Mouse (Mus musculus): Measurements from ENCODE around the gene Rp9. TPM values are rescaled to one million over a fixed set of nuclear protein-coding genes. Genes with fewer than 3 reads are reported as not detected.
"Not testable (repeated sequence)": the region's sequence is repeated elsewhere in the genome, so short reads cannot be mapped to it uniquely, and the experiment has no call there.

The Rp9 gene
- total RNA-seq, 2 experiments from 2014 or later, result 16.9 to 71.3 TPM

DNA sequence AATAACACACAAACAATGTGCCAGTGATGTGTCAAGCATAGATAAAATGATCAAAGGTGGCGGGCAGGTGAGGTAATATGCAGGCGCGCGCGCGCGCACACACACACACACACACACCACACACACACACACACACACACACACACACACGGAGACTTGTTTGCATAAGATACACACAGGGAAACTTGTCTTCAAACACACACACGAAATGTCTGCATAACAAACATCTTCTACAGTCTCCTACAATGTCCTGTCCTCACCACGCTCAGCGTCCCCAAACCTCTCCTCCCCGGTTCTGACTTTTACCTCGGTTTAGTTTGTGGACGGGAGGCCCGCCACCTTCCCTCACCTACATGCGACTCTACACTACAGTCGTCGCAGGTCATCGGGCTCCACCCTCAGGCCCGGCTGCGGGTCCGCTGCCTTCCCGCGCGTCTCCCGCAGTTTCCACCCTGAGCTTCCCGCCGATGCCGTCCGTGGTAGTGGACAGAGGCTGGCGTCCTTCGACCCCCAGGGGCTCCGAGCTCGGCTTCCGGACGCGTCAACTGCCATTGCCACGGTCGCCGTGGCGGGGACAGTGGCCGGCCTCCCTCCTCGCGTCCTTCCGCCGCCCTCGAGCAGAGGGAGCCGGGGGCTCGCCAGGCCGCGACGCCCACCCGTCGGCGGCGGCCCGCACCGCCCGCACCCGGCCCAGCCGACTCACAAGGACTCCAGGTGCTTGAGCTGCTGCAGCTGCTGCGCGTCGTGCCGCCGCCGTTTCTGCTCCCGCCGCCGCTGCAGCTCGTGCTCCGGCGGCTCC lies 2.0 kb downstream of the Rp9 start:
- peak; percentile 82 for ATAC-seq (replicated peaks; ENCODE audit: low FRiP score, poor library complexity, severe bottlenecking)

DNA sequence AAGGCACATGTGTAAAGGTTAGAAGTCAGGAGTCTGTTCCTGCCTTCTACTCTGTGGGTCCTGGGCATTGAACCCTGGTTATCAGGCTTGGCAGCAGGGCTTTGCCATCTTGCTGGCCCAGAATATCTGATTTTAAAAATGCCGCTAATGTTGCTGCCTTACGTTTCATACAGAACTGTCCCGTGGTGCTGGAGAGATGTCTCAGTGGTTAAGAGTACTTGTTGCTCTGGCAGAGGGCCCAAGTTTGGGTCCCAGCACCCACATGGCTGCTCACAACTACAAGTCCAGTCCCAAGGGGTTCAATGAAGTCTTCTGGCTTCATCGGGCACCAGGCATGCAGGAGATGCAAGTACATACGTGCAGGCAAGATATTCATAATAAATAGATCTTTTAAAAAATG lies 3.3 kb downstream of the Rp9 start:
- ATAC-seq (replicated peaks; ENCODE audit: low FRiP score, poor library complexity, severe bottlenecking), result no peak

DNA sequence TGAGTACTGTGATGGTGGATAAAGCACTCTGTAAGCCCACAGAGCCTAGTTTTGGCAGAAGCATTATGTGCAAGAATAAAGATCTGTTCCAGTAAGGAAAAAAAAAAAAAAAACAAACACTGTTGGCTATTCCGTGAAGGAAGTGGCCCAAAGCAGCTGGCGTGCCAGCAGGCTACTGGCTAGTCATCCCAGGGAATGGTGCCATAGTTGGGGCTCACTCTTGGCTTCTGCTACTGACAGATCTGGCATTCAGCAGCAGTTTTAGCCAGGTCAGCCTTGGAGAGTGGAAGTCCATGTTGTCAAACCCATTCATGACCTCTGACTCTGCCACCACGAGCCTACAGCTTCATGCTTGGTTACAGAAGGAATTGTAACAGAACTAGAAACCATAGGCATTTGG lies 7.6 kb downstream of the Rp9 start:
- ATAC-seq (replicated peaks; ENCODE audit: low FRiP score, poor library complexity, severe bottlenecking), result no peak

DNA sequence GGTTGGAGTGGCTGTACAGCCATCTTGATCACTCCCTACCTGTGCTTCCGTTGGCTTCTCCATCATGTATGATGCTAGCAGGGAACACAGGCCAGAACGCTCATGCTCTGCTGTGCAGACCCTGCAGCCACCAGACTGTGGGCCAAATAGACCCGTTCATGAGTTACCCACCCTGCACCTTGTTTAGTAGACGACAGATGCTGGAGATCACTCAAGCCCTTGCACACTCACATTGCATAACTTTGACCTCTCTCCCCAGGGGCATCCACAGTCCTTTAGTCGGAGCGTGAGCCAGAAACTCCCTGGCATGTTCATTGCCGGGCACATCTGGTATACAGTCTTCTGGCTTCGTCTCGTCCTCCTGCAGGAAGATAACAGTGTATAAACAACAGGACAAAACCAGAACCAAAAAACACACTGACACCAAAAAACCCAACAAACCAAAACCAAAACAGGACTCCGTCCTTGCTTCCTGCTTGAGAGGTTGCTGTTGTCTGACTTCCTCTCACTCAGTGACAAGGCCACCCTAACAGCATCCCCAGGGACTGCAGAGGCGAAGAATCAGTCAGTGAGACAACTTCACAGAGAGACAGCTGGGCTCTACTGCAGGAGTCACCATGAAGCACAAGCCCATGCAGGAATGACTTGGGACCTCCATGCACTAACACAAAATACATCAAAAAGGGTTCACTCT lies 12.3 kb downstream of the Rp9 start:
- no peak for ATAC-seq (replicated peaks; ENCODE audit: low FRiP score, poor library complexity, severe bottlenecking)

DNA sequence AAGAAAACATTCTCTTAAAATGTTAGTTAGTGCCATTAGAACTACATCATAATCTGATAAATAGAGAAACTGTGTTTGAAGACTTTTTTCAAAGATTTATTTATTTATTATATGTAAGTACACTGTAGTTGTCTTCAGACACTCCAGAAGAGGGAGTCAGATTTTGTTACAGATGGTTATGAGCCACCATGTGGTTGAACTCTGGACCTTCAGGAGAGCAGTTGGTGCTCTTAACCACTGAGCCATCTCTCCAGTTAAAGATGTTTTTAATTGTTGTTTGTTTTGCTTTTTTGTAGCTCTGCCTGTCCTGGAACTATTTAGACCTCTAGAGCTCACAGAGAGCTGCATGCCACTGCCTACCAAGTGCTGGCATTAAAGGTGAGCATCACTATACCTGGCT lies 14.5 kb downstream of the Rp9 start:
- ATAC-seq (replicated peaks; ENCODE audit: low FRiP score, poor library complexity, severe bottlenecking), result no peak

DNA sequence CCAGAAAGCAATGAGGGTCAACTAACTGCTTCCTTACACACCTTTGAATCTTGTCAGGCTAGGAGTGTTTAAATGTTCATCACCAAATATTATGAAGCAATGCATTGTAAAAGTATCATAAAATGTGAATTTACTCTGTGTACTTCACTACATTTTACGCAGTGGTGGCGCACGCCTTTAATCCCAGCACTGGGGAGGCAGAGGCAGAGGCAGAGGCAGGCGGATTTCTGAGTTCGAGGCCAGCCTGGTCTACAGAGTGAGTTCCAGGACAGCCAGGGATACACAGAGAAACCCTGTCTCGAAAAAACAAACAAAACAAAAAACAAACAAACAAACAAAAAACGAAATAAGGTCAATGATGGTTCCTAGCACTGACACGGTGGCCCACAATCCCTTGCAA lies 15.6 kb downstream of the Rp9 start, which contains the start of gene Gm17545:
TSS of gene Gm17545 (plus strand) at position 301 of the 400 bp plus-strand sequence.
- not testable (repeated sequence) for ATAC-seq (replicated peaks; ENCODE audit: low FRiP score, poor library complexity, severe bottlenecking)

DNA sequence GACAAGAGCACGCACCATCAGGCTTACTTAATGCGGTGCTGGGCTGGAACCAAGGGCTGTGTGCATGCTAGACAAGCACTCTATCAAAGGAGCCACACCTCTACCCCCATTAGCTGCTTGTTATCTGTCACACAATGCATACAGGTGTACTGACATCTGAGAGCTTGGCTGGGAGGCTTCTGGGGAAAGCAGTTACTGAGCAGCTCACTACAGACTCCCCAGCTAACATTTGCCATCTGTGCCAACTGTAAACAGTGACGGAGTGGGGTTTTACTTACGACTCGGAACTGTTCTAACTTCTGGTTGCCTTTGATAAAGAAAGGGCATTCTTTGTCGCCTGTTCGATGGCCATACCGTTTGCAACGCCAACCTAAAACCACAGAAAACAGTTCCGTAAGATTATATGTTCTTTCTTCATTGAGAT lies 16.0 kb downstream of the Rp9 start:
- ATAC-seq (replicated peaks; ENCODE audit: low FRiP score, poor library complexity, severe bottlenecking), result peak; percentile 50

DNA sequence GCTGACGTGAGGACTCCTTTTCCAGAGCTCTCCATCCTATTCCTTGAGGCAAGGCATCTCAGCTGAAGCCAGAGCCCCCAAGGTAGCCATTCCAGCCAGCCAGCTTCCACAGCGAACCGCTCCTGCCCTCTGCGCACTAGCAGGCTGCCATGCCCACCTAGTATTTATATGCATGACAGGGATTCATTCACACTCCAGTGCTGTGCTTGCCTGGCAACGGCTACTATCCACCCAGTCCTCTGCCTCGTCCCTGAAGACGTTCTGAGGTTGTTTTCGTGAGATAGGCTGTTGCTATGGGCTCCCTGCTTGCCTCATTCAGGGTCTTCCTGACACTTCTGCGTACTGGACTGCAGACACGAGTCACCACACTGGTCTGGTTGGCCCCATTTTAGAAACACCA lies 16.8 kb downstream of the Rp9 start:
- no peak for ATAC-seq (replicated peaks; ENCODE audit: low FRiP score, poor library complexity, severe bottlenecking)

DNA sequence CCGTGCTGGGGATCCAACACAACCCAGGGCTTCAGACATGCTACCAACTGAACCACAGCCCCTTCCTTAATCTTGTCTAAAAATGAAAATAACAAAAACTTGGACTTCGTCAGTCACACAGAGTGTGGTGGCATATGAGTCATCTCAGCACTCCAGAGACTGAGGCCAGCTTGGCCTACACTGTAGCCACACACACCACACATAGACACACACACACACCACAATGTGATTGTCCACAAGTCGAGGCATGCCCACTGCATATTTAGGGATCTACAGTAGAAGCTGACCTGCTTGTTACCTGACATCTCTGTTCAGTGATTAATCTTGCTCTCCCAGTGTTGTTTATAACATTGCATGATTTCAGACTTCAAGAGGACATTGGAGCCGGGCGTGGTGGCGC lies 20.3 kb downstream of the Rp9 start:
- no peak for ATAC-seq (replicated peaks; ENCODE audit: low FRiP score, poor library complexity, severe bottlenecking)

DNA sequence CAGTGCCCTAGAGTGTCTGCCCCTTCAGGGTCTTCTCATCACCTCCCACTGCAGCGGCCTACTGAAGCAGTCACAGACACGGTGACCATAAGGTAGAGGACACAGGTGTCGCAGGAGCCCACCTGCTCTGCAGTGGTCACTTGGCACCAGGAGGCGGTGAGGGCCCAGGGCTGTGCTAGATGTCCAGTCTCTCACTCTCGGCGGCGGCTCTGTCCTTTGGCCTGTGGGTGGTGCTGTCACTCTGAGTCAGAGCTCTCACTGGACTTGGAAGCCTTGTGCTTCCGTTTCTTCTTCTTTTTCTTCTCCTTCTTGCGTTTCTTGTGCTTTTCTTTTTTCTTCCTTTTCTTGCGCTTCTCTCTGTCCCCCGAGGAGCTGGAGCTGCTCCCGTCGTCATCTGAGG lies 21.1 kb downstream of the Rp9 start:
- ATAC-seq (replicated peaks; ENCODE audit: low FRiP score, poor library complexity, severe bottlenecking), result no peak

DNA sequence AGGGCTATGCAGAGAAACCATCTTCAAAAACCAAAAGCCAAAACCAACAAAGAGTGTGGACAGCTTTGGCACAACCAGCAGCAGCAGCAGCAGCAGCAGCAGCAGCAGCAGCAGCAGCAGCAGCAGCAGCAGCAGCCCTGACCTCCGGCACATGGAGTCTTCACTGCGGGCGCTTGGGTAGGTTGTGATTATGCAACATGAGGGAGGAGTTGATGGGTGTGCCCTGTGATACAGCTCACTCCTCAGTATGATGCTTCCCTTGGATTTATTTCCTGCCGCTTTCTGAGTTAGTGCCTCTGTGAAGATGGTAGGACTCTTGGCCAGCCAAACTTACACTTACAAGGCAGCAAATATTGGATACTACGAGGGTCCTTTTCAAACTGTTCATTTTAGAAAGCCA lies 22.3 kb downstream of the Rp9 start:
- ATAC-seq (replicated peaks; ENCODE audit: low FRiP score, poor library complexity, severe bottlenecking), result no peak

DNA sequence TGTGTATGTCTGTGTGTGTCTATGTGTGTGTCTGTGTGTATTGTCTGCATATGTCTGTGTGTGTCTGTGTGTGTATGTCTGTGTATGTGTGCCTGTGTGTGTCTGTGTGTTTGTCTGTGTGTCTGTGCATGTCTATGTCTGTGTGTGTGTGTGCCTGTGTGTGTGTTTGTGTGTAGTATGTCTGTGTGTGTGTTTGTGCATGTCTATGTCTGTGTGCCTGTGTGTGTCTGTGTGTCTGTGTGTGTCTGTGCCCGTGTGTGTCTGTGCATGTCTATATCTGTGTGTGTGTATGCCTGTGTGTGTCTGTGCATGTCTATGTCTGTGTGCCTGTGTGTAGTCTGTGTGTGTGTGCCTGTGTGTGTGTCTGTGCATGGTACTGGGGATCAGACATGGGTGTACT lies 24.4 kb downstream of the Rp9 start:
- ATAC-seq (replicated peaks; ENCODE audit: low FRiP score, poor library complexity, severe bottlenecking), result no peak

DNA sequence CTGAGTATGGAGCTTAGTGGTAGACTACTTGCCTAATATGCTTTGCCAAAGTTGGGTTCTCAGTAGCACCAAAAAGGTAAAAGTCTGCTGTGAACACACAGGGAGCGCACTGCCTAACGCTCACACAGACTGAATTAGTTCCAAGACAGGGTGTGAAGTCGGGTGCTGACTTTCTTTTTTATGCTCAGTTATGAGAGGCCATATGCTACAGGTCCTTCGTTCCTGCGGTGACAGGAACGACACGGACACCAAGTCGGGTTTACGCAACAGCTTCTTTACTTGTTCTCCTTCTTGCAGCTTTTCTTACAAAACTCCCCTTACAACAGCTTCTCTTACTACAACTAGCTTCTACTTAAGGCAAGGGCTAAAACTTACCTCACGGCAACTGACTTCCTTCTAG lies 26.4 kb downstream of the Rp9 start:
- ATAC-seq (replicated peaks; ENCODE audit: low FRiP score, poor library complexity, severe bottlenecking), result no peak

DNA sequence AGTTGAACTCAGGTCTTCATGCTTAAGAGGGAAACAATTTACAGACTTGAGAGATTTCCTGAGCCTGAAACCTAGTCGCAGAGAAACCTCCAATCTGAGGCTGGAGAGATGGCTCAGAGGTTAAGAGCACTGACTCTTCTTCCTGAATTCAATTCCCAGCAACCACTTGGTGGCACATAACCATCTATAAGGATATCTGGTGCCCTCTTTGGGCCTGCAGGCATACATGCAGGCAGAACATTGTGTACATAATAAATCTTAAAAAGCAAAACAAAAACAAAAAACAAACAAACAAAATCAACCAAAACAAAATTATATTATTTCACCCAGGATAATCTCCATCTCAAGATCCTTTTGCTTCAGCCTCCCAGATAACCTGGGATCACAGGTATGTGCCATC lies 30.7 kb downstream of the Rp9 start:
- no peak for ATAC-seq (replicated peaks; ENCODE audit: low FRiP score, poor library complexity, severe bottlenecking)

DNA sequence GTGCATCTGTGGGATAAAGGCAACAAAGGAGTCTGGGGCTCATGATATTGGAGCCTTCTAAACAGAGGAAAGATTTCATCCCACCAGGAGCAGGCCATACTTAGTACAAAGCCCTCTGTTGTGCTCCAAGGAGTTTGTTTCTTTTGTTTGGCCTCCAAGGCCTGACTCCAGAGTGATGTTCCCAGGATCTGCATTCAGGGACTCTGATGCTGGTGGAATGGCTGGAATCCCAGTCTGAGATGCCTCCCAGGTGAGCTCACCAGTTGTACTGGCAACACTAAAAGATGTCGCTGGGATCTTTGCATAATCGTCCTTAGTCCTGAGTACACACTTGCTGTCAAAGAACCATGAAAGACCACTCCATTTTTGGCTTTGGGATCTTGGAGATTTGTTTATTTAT lies 35.4 kb downstream of the Rp9 start:
- no peak for ATAC-seq (replicated peaks; ENCODE audit: low FRiP score, poor library complexity, severe bottlenecking)

DNA sequence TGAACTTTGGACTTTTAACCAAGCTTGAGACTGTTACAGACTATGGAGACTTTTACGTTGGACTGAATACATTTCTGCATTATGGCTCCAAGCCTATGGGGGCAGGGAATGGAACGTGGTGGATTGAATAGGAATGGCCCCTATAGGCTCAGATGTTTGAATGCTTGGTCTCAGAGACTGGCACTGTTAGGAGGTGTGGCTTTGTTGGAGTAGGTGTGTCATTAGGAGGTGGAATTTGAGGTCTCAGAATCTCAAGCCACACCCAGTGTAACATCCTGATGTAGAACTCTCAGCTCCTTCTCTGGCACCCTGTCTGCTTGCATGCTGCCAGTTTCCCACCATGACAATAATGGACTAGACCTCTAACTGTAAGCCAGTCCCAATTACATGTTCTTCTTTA lies 36.3 kb downstream of the Rp9 start:
- no peak for ATAC-seq (replicated peaks; ENCODE audit: low FRiP score, poor library complexity, severe bottlenecking)

DNA sequence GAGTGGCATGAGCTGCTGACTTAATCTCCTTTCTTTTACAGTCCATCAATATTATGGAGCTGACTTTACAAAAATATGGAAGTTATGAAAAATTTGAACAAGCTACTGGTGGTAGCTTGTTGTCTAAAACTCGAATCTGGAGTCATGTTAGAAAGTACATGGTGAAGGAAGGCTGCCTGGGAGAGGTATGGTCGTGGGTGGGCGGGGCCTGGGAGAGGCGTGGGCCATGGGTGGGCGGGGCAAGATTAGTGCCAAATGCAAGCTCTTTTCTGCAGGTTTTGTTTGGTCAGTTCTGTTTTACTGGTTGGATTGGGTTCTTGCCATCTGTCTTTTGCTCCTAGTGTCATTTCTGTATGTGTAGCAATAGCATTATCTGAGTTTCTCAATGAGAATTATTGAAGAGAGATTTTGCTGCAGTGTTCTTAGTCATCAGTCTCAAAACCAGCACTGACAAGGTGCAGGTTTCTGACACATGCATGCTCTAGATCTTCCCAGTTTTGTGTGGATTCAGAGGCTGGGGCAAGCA lies 39.2 kb downstream of the Rp9 start:
- ATAC-seq (replicated peaks; ENCODE audit: low FRiP score, poor library complexity, severe bottlenecking), result peak; percentile 63; the same call in 1 of the 2 replicates

DNA sequence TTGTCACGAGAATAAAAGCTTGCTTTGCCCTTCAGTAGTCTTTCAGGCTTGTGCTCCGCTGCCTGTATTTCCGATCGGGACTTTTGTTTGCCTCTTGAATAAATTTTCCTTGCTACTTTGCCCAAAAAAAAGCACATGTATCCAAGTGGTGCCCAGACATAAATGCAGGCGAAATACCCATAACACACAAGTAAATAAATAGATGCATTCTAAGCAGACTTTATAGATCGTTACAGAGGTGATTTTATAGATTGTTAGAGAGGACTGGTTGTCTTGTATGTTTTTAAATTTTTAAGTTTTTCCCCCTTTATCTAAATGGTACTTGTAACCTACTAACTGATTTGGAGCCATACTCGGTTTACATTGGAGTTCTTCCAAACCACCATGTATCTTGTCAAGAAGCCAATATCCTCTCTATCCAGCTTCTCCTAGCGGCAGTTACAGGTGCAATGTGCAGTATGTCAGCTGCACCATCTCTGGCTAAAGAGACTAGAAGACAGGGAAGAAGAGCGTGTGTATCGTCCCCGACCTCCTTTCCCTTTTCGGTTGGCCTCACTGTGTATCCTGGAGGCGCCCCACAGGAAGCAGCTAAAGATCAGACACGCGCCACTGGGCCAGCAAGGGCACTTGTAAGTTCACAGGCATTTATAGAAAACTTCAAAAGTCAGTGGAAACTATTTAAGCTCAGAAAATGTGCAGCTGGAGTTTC lies 39.9 kb downstream of the Rp9 start:
- ATAC-seq (replicated peaks; ENCODE audit: low FRiP score, poor library complexity, severe bottlenecking), result peak; percentile 55; the same call in 1 of the 2 replicates

DNA sequence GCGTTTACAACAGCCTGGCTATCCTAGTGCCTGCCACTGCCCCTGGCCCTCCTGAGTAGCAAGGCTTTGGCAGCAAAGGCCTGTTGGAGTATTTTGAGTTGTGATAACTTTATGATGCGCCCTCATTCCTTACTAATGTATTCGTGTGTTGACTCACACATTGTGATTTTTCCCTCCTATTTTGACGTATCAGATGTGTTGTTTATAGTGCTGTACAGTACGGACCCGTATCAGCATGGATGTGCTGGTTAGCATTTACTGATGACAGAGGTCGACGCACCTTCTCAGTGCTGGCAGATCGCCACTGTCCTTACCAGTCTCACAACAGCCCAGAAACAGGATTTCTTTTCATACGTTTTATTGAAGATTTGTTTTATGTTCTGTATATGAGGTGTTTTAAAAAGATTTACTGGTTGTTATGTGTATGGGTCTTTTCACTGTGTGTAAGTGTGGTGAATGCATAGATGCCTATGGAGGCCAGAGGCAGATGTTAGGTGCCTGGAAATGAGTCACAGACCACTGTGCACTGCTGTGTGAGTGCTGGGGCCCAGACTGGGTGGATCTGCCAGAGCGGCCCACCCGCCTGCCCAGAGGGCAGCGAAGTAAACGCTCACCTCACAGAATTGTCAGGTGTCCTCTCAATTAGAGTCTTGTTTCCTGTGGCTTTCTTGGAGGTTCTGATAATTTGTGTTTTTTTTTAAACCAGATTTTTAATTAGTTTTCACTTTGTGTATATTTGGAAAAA lies 40.7 kb downstream of the Rp9 start:
- ATAC-seq (replicated peaks; ENCODE audit: low FRiP score, poor library complexity, severe bottlenecking), result no peak

Data from erythroid progenitor cell, adult 5-6 weeks (primary cell).